Mouse (Mus musculus): ENCODE results near the gene Chchd4. TPM values are rescaled to one million over a fixed set of nuclear protein-coding genes. Genes with fewer than 3 reads are reported as not detected.

The Chchd4 gene
- 1 to 10 TPM; 8.0 to 8.7 TPM for total RNA-seq (2021)
- long read RNA-seq, experiment 1, transcript Chchd4-201 (3 exons, 3,472 nt) = major isoform, 32 of 50 reads
- long read RNA-seq, experiment 1, partial matches to known transcripts = 0 of 50 reads
- long read RNA-seq, experiment 1, other reads (novel, unspliced or antisense) = 16 of 50 reads
- long read RNA-seq, experiment 2, transcript Chchd4-201 (3 exons, 3,472 nt) = major isoform, 27 of 40 reads
- long read RNA-seq, experiment 2, partial matches to known transcripts = 1 of 40 reads
- long read RNA-seq, experiment 2, other reads (novel, unspliced or antisense) = 12 of 40 reads

GRCm38 (mm10) chr6:91472868-91473804, at the start of gene Chchd4, which contains the start of gene Tmem43:
Chchd4 (minus strand) TSS chr6:91473546.
Tmem43 (plus strand) TSS chr6:91473703.
- peak; percentile 98 for DNase-seq
- intact Hi-C loops (cut with DNase I; ENCODE audit: low total_unique reads) = no loop called here

DNA sequence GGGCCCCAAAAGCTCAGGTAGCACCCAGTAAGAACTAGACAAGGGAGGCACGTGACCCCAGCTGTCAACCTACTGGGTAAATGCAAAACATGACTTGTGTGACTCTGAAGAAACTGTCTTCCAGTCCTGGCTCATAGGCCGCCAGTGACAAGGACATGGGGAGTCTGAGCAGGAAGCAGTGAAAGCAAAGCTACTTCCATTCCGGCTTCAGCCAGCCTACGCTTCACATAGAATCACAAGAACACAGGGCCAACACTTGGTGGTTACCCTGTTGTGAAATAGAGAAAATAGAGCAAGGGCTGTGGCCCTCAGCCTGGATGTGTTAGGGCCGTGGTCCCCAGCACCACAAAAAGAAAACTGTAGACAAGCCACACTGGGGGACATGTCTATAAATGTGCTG, 49.5 kb upstream of the Chchd4 start:
- DNase-seq = no peak
- intact Hi-C loops (cut with DNase I; ENCODE audit: low total_unique reads) = loop anchor here (5.0 kb wide), 1 partner anchor 229 kb away; no protein-coding TSS in a partner anchor

DNA sequence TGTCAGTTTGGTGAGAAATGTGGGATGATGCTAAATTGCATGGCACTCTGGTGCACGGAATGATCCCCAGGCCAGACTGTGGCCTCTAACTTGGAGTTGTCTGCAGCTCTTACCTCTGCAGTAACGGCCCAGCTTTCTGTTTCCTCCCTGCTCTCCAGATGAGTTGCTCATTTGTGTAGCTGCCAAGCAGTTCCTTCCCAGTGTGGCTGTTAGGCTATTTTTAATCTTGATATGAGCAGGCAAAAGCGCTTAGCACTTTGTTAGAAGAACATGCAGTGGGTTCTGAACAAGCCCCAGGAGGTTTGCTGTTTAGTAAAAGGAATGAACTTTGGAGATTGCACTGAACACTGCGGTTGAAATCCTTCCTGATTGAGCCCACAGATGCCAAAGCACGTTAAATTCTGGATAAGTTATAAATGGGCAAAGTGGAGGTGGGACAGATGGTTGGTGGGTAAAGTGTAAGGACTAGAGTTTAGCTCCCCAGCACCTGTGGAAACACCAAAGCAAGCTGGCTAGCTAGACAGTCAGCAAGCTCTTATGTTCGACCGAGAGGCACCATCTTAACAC, 45.2 kb upstream of the Chchd4 start:
- intact Hi-C loops (cut with DNase I; ENCODE audit: low total_unique reads) = no loop called here
- DNase-seq = no peak

DNA sequence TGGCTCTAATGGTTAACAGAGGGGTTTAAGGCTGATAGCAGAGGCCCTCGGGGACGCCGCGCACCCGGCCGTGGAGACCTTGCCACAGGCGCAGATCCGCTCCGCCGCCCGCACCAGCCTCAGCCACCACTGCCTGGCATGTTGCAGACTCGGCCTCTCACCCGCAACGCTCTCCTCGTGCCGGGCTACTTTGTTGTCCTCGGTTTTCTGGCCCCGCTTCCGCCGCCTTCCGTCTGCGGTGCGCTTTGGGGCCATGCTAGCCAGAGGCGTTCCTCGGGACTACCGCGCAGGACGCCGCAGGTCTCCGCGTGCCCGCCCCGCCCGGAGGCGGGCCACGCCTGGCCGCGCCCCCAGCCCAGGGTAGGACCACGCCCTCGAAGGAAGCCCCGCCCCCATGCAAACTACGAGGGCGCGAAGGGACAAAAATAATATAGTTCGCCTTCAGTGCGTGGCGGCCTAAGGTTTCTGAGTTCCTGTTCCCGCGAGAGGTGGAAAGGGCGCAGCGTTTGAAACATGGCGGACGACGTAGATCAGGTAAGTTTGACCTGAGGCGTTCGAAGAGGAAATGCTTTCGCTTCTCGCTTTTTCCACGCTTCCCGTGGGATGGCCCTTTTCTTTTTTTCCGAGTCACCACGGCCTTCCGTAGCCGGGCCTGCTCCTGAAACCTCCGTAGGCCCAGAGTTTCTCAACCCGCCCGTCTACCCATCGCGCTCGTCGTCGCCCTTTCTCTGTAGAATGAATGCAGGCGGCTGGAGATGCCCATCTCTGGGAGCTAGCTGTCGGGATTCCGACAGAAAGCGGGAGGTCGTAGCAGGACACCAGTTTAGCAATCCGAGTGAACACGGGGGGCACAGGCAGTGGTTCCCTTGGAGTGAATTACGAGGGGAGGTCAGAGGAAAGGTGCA, 42.5 kb upstream of the Chchd4 start, which contains the start of the genes Xpc and Lsm3:
Xpc (minus strand) TSS at position 344 of the 905 bp plus-strand sequence.
Lsm3 (plus strand) TSS at position 384 of the 905 bp plus-strand sequence.
- DNase-seq = peak; percentile 95
- intact Hi-C loops (cut with DNase I; ENCODE audit: low total_unique reads) = no loop called here

- no peak for DNase-seq
- intact Hi-C loops (cut with DNase I; ENCODE audit: low total_unique reads) = no loop called here
Measured at GRCm38 (mm10) chr6:91514737-91515362, 41.5 kb upstream of the Chchd4 start.

DNA sequence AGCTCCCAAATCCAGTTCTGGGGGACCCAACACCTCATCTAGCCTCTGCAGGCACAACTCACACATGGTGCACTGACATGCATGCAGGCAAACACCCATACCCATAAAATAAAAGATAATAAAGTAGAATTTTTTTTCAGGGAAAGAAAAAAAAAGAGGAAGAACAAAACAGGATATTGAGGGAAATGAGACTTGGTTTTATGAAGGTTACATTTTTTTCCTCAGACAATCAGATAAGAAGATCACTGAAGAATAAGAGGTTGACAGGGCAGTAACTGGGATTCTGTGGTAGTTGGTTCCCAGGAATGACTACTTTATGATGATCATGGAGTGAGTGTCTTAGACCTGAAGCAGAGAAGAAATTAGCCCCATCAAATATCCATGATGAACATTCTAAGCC, 40.8 kb upstream of the Chchd4 start:
- intact Hi-C loops (cut with DNase I; ENCODE audit: low total_unique reads) = no loop called here
- no peak for DNase-seq

DNA sequence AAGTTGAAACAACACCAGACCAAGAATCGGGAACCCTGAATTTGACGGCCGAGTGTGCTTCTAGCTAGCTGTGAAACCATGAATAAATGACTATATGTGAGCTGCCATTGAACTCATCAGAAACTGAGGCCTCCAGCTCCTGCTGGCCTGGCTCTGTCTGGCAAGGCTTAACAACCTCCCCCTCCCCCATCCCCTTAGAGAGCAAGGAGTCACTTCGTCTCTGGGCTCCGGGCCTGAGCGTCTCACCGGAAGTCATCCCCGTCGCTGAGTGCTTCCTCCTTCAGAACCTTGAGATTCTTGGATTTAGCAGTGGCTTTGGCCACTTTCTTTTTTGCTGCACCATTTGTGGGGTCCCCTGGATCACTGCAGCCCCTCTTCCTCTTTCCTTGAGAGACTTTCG, 36.9 kb upstream of the Chchd4 start:
- DNase-seq = no peak
- intact Hi-C loops (cut with DNase I; ENCODE audit: low total_unique reads) = loop anchor here (2.0 kb wide), 1 partner anchor 225 kb away; no protein-coding TSS in a partner anchor

DNA sequence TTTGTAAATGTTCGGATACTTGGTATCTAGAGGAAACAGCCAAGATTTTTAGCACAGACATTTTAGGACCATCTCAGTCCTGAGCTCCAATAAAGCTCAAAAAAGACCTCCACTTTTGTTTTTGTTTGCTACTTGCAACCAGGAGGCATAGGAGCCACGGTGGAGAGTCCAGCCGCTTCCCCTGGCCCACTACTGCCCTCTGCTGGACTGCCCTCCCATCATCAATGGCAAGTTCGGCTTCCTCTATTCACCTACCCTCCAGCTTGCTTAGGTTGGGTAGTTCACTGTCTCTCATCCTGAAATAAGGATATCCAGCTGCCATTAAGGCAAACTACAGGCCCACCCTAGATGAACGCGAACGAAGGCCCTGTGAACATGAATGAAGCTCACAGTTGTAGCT, 36.0 kb upstream of the Chchd4 start:
- peak; percentile 80 for DNase-seq
- intact Hi-C loops (cut with DNase I; ENCODE audit: low total_unique reads) = no loop called here

GRCm38 (mm10) chr6:91508041-91508440, 34.7 kb upstream of the Chchd4 start:
- DNase-seq = no peak
- intact Hi-C loops (cut with DNase I; ENCODE audit: low total_unique reads) = no loop called here

DNA sequence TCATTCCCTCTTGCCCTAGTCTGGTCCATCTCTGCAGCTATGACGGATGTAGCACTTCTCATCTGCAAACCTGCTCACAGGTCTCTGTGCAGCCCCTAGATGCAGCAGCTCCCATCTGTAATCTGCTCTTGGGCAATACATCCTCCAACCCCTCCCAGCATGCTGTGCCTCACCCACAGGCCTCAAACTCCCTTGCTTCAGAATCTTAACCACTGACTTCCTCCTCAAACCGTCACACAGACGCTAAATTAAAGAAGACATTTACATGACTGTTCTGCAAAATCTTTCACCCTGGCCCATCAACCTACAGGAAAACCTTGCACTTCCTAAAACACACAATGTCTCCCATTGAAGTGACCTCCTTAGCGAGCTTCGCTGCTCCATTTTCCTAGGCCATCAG, 32.7 kb upstream of the Chchd4 start:
- no peak for DNase-seq
- intact Hi-C loops (cut with DNase I; ENCODE audit: low total_unique reads) = no loop called here

DNA sequence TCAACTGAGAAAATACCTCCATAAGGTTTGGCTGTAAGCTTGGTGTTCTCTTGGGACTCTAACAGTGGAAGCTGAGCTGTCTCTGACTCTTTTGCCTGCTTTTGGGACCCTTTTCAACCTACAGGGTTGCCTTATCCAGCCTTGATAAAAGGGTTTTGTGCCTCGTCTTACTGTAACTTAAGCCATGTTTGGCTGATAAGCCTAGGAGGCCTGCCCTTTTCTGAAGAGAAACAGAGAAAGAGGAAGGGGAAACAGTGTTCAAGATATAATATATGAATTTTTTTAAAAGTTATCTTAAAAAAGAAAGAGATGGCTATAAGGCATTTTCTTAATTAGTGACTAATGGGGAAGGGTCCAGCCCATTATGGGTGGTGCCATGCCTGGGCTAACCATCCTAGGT, 30.0 kb upstream of the Chchd4 start:
- DNase-seq = no peak
- intact Hi-C loops (cut with DNase I; ENCODE audit: low total_unique reads) = no loop called here

- no peak for DNase-seq
- intact Hi-C loops (cut with DNase I; ENCODE audit: low total_unique reads) = no loop called here
Measured at GRCm38 (mm10) chr6:91494526-91494925, 21.2 kb upstream of the Chchd4 start.

DNA sequence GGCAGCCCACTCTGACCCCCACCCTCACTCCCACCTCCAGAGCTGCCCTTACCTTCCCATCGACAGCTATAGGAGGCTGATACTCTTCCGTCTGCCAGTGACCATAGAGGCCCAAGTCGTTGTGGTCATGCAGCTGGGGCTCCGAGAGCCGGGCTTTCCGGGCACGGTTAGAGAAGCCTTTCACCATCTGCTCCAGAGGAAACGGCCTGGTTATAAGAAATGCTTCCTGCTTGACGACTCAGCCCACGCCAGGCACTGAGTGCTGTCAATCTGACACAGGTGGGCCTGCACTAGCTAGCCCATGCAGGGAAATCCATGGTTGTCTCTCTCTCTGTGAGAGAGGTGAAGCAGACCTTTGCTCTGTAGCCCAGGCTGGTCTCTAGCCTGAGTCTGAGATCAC, 19.7 kb upstream of the Chchd4 start:
- DNase-seq = no peak
- intact Hi-C loops (cut with DNase I; ENCODE audit: low total_unique reads) = no loop called here

DNA sequence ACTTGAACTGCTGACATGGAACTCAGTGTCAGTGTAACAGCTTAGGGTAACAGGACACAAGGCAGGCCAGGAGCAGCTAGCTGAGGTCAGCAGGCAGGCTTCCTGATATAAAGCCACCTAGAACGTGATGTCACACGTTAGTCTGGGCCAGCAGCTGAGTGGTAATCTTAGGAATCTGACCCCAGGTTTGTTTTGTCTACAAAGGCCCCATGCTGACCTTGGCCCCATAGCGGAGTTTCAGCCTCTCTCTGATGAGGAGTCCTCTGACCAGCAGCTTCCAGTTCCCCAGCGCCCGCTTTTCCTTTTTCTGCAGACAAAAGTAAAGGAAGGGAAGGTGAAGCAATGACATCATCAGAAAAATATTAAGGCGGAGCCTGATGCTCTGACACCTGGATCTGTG, 17.7 kb upstream of the Chchd4 start:
- intact Hi-C loops (cut with DNase I; ENCODE audit: low total_unique reads) = no loop called here
- no peak for DNase-seq

DNA sequence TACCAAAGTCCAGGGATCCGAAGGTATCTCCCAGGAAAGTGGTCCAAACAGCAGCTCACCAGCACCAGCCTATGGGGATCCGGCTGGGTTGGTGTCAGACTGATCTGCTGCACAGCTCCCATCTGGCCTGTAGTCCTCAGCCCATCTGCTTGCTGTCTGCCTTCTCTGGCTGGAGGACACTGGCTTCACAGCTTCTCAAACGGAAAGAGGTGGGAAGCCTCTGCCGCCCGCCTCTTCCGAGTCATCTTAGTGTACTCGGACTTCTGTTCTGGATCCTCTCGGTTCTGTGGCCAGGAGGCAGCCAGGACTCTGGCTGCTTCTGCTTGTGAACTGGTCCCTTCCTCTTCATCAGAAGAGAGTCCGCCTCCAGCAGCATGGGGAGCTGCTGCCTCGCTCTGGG, 16.5 kb upstream of the Chchd4 start:
- peak; percentile 30 for DNase-seq
- intact Hi-C loops (cut with DNase I; ENCODE audit: low total_unique reads) = no loop called here

DNA sequence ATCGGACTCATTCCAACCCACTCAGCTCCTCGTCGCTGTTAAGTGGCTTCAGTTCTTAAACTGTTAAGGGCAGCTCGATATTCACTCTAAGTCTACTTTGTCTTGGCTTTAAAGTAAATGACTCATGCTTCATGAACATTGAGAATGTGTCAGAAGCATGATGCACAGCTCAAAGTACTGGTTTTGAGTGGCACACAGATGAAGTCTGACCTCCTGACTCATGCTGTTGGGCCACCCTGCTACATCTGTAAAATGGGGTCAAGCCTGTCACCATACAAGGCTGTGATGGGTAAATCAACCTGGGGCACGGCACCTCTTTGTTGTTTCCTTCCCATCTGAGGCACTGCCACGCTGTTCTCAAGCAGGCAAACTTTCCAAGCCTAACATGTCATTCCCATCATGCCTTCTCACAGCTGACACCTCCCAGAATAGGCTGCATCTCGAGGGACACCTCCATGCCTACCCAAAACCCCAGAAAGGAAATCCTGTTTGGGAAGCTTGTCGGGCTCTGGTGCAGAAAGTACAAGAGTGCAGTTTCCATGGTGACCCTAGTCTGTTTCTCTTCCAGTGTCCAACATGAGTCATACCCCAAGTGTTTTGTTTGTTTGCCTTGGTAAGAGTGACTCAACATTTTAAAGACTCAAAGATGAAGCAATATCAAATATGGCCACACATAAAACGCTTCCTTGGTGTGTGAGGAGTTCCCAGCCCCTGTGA, 15.3 kb upstream of the Chchd4 start:
- intact Hi-C loops (cut with DNase I; ENCODE audit: low total_unique reads) = no loop called here
- no peak for DNase-seq

DNA sequence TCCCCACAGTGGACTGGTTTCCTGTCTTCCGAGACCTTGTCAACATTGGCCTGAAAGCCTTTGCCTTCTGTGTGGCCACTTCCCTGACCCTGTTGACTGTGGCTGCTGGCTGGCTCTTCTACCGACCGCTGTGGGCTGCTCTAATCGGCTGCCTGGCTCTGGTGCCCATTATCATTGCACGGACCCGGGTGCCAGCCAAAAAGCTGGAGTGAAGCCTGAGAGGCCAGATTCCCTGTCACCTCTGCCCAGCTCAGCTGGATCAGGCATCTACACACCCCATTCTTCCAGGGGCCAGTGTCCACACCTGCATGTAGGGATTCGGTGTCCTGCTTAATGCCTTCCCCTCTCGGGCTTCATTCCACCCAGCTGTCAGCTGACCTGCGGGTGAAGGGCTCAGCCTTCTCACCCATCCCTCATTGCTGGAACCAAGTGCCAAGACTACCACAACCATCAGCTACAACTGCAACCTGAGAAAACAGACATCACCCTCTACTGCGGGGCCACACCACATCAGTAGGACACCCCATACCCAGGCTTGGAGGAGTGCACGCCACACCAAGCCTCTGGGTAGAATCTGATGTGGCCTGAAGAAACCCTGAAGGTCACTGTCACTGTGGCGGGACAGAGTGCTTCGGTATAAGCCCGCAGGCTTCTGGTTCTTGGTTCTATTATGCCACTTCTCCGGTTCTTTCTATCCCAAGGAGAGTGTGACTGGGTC, 13.5 kb upstream of the Chchd4 start:
- intact Hi-C loops (cut with DNase I; ENCODE audit: low total_unique reads) = no loop called here
- no peak for DNase-seq
